ENCODE assay signal across 13 mouse cellular contexts in genomic region chr6:65613924-65614585, GRCm38 (mm10).
"Had no signal": no experiment of that assay in that cellular context is flagged by ENCODE, and none has a peak within 500 bp of the region (broad histone marks: within the 10 kb centered on the region; RNA-seq: fewer than 3 reads in every experiment).

No protein-coding gene starts in this region.

- H3K9me3 ChIP-seq: limb, embryonic 10.5 days; liver, embryonic 15.5 days; midbrain, embryonic 12.5 days had no signal

- H3K36me3 ChIP-seq: limb, embryonic 10.5 days; liver, embryonic 15.5 days; midbrain, embryonic 12.5 days had no signal

- H3K4me3 ChIP-seq: left cerebral cortex, adult 2 months; limb, embryonic 10.5 days; liver, embryonic 15.5 days; midbrain, embryonic 12.5 days; myocyte had no signal

- H3K27ac ChIP-seq: left cerebral cortex, adult 2 months; limb, embryonic 10.5 days; liver, embryonic 15.5 days; midbrain, embryonic 12.5 days had no signal

- H3K9ac ChIP-seq: liver, embryonic 15.5 days; midbrain, embryonic 12.5 days had no signal

- H3K27me3 ChIP-seq: liver, embryonic 15.5 days; midbrain, embryonic 12.5 days had no signal

- ATAC-seq: lung, postnatal 0 days had no signal

- DNase-seq: kidney, adult 2 months; kidney, postnatal 25 days; lung, adult 2 months; lung, postnatal 36 days; right cerebral cortex, postnatal 25 days; thymus, postnatal 36 days had no signal

- H3K4me1 ChIP-seq: limb, embryonic 10.5 days; liver, embryonic 15.5 days; midbrain, embryonic 12.5 days had no signal

- H3K4me2 ChIP-seq: liver, embryonic 11.5 days; liver, embryonic 15.5 days; midbrain, embryonic 12.5 days had no signal
